Mouse (Mus musculus): ENCODE results near the gene Upb1.

- TF ChIP-seq CTCF (IDR thresholded peaks at IDR 0.05; ENCODE audit: borderline replicate concordance, control insufficient read depth, extremely low read depth, insufficient read depth, low read length, poor library complexity) (no peak), POLR2A (IDR thresholded peaks at IDR 0.05; ENCODE audit: control insufficient read depth, extremely low read depth, insufficient read depth, low read length, poor library complexity) (no peak)
Observed at GRCm38 (mm10) chr10:75440756-75441155, 39.8 kb downstream of the Upb1 start.
